Mouse (Mus musculus) CH12.LX (cell line): ENCODE data around the gene Maats1. TPM values are rescaled to one million over a fixed set of nuclear protein-coding genes. Genes with fewer than 3 reads are reported as not detected.

Source experiments
- DNase-seq: peaks from one replicate; pipeline ENCODE4 v3.0.0-alpha.2; 2013; ENCODE audit errors: extremely low read depth
- H3K27ac ChIP-seq: 2 replicates; pipeline ENCODE4 v1.5.1; 2012; ENCODE audit warnings: low read depth, mild to moderate bottlenecking, control low read depth, moderate library complexity; ENCODE audit not compliant: insufficient read depth
- H3K27me3 ChIP-seq: replicated peaks from 2 replicates; pipeline ENCODE3; 2012; ENCODE audit warnings: inconsistent platforms
- H3K36me3 ChIP-seq, 2 experiments: replicated peaks in 1 of 2; 2 replicates each; pipeline versions ENCODE3 to v1.6.1; 2012; ENCODE audit warnings: inconsistent platforms in 1 of 2, low read length in 1 of 2, mild to moderate bottlenecking in 1 of 2, mixed read lengths in 1 of 2, moderate library complexity in 1 of 2; ENCODE audit not compliant: control insufficient read depth in 1 of 2, insufficient read depth in 1 of 2
- H3K4me1 ChIP-seq, 2 experiments: 2 replicates each; pipeline ENCODE4 v1.6.1; 2012; ENCODE audit warnings: inconsistent platforms in 1 of 2, moderate library complexity in 1 of 2; ENCODE audit not compliant: insufficient read depth in 2 of 2, control insufficient read depth in 1 of 2
- H3K4me2 ChIP-seq: 2 replicates; pipeline ENCODE4 v1.6.1; 2012; ENCODE audit warnings: low read depth, mild to moderate bottlenecking, control low read depth; ENCODE audit not compliant: poor library complexity, insufficient read depth, severe bottlenecking
- H3K4me3 ChIP-seq, 3 experiments: fragments of 150-350 bp in 1 of 3; sonication (generic) in 1 of 3; replicated peaks in 1 of 3; 2 replicates each; pipeline versions ENCODE3 to v1.5.1; 2011 to 2012; ENCODE audit warnings: low read depth in 2 of 3, low read length in 2 of 3, mild to moderate bottlenecking in 2 of 3, moderate library complexity in 2 of 3, control low read depth in 1 of 3, improper control_type of control experiment in 1 of 3, inconsistent platforms in 1 of 3, mixed read lengths in 1 of 3; ENCODE audit not compliant: poor library complexity in 1 of 3
- H3K79me2 ChIP-seq: replicated peaks from 2 replicates; pipeline ENCODE4 v1.6.1; 2012; ENCODE audit warnings: mild to moderate bottlenecking, moderate library complexity; ENCODE audit not compliant: control insufficient read depth, poor library complexity, insufficient read depth, severe bottlenecking; ENCODE audit errors: extremely low read depth
- H3K9ac ChIP-seq: 2 replicates; pipeline ENCODE4 v1.6.1; 2012; ENCODE audit warnings: low read depth, mild to moderate bottlenecking, control low read depth, moderate library complexity; ENCODE audit not compliant: insufficient read depth
- H3K9me3 ChIP-seq: replicated peaks from 2 replicates; pipeline ENCODE3; 2012; ENCODE audit warnings: low read length, inconsistent platforms, mixed read lengths
- CHD1 ChIP-seq: IDR thresholded peaks from 2 replicates; pipeline ENCODE4 v1.6.1; 2012; ENCODE audit warnings: low read depth, low read length, improper control_type of control experiment, inconsistent platforms
- CHD2 ChIP-seq: IDR thresholded peaks from 2 replicates; pipeline ENCODE4 v1.6.1; 2011; ENCODE audit warnings: low read length, improper control_type of control experiment
- CTCF ChIP-seq, 2 experiments: IDR thresholded peaks in 1 of 2; conservative IDR thresholded peaks in 1 of 2; 2 replicates each; pipeline ENCODE4 v1.5.1; 2011 to 2012; ENCODE audit warnings: low read depth in 2 of 2, low read length in 2 of 2, improper control_type of control experiment in 1 of 2, inconsistent platforms in 1 of 2, mild to moderate bottlenecking in 1 of 2, moderate library complexity in 1 of 2
- E2F4 ChIP-seq: IDR thresholded peaks from 2 replicates; pipeline ENCODE4 v1.6.1; 2011; ENCODE audit warnings: low read depth, low read length, improper control_type of control experiment; ENCODE audit not compliant: insufficient replicate concordance
- EP300 ChIP-seq: IDR thresholded peaks from 2 replicates; pipeline ENCODE4 v1.6.1; 2011; ENCODE audit warnings: low read length, improper control_type of control experiment
- GABPA ChIP-seq: IDR thresholded peaks from 2 replicates; pipeline ENCODE4 v1.6.1; 2012; ENCODE audit warnings: low read depth, low read length, improper control_type of control experiment, inconsistent platforms; ENCODE audit not compliant: insufficient replicate concordance
- HCFC1 ChIP-seq: IDR thresholded peaks from 2 replicates; pipeline ENCODE4 v1.6.1; 2012; ENCODE audit warnings: low read depth, mild to moderate bottlenecking, inconsistent platforms, low read length, improper control_type of control experiment
- JUN ChIP-seq: IDR thresholded peaks from 2 replicates; pipeline ENCODE4 v1.6.1; 2011; ENCODE audit warnings: low read depth, mild to moderate bottlenecking, low read length, improper control_type of control experiment, moderate library complexity; ENCODE audit not compliant: insufficient read depth
- JUND ChIP-seq: conservative IDR thresholded peaks from 2 replicates; pipeline ENCODE4 v1.6.1; 2011; ENCODE audit warnings: low read depth, low read length, improper control_type of control experiment
- KAT2A ChIP-seq: IDR thresholded peaks from 2 replicates; pipeline ENCODE4 v1.6.1; 2012; ENCODE audit warnings: low read length, improper control_type of control experiment, inconsistent platforms; ENCODE audit not compliant: insufficient replicate concordance
- MAFK ChIP-seq: IDR thresholded peaks from 2 replicates; pipeline ENCODE4 v1.6.1; 2011; ENCODE audit warnings: low read length, improper control_type of control experiment; ENCODE audit not compliant: insufficient replicate concordance
- MAX ChIP-seq: IDR thresholded peaks from 2 replicates; pipeline ENCODE4 v1.6.1; 2011; ENCODE audit warnings: low read length, improper control_type of control experiment
- MEF2A ChIP-seq: IDR thresholded peaks from 2 replicates; pipeline ENCODE4 v1.6.1; 2014; ENCODE audit warnings: low read depth, mild to moderate bottlenecking, inconsistent platforms, low read length, improper control_type of control experiment, borderline replicate concordance
- MXI1 ChIP-seq: IDR thresholded peaks from 2 replicates; pipeline ENCODE4 v1.6.1; 2011; ENCODE audit warnings: mild to moderate bottlenecking, low read depth, low read length, improper control_type of control experiment
- MYC ChIP-seq: IDR thresholded peaks from 2 replicates; pipeline ENCODE4 v1.6.1; 2011; ENCODE audit warnings: low read depth, mild to moderate bottlenecking, improper control_type of control experiment, low read length
- NELFE ChIP-seq: IDR thresholded peaks from 2 replicates; pipeline ENCODE4 v1.6.1; 2011; ENCODE audit warnings: low read depth, low read length, improper control_type of control experiment
- NRF1 ChIP-seq: IDR thresholded peaks from 2 replicates; pipeline ENCODE4 v1.6.1; 2014; ENCODE audit warnings: low read depth, mild to moderate bottlenecking, inconsistent platforms, low read length, improper control_type of control experiment, moderate library complexity
- PAX5 ChIP-seq: IDR thresholded peaks from 2 replicates; pipeline ENCODE4 v1.6.1; 2012; ENCODE audit warnings: low read length, inconsistent platforms, mixed read lengths
- POLR2A ChIP-seq: IDR thresholded peaks from 2 replicates; pipeline ENCODE4 v1.6.1; 2011; ENCODE audit warnings: low read depth, mild to moderate bottlenecking, improper control_type of control experiment, low read length
- POLR2AphosphoS2 ChIP-seq: IDR thresholded peaks from 2 replicates; pipeline ENCODE4 v1.6.1; 2011; ENCODE audit warnings: low read depth, low read length, improper control_type of control experiment
- RAD21 ChIP-seq: IDR thresholded peaks from 2 replicates; pipeline ENCODE4 v1.6.1; 2011; ENCODE audit warnings: low read depth, mild to moderate bottlenecking, low read length, improper control_type of control experiment, moderate library complexity
- SIN3A ChIP-seq: IDR thresholded peaks from 2 replicates; pipeline ENCODE4 v1.6.1; 2012; ENCODE audit warnings: low read length, improper control_type of control experiment, inconsistent platforms
- SMC3 ChIP-seq: IDR thresholded peaks from 2 replicates; pipeline ENCODE4 v1.6.1; 2011; ENCODE audit warnings: low read depth, low read length, improper control_type of control experiment
- TBP ChIP-seq: conservative IDR thresholded peaks from 2 replicates; pipeline ENCODE4 v1.6.1; 2011; ENCODE audit warnings: low read depth, low read length, improper control_type of control experiment
- TCF12 ChIP-seq: IDR thresholded peaks from 2 replicates; pipeline ENCODE4 v1.6.1; 2014; ENCODE audit warnings: low read depth, mild to moderate bottlenecking, inconsistent platforms, low read length, improper control_type of control experiment
- UBTF ChIP-seq: IDR thresholded peaks from 2 replicates; pipeline ENCODE4 v1.6.1; 2012; ENCODE audit warnings: low read depth, mild to moderate bottlenecking, inconsistent platforms, low read length, improper control_type of control experiment, moderate library complexity
- USF1 ChIP-seq: IDR thresholded peaks from 2 replicates; pipeline ENCODE4 v1.6.1; 2014; ENCODE audit warnings: low read depth, mild to moderate bottlenecking, inconsistent platforms, low read length, improper control_type of control experiment
- USF2 ChIP-seq: conservative IDR thresholded peaks from 2 replicates; pipeline ENCODE4 v1.6.1; 2011; ENCODE audit warnings: low read depth, low read length, improper control_type of control experiment
- ZKSCAN1 ChIP-seq: IDR thresholded peaks from 2 replicates; pipeline ENCODE4 v1.6.1; 2012; ENCODE audit warnings: low read depth, inconsistent platforms, low read length, improper control_type of control experiment, borderline replicate concordance
- ZMIZ1 ChIP-seq: IDR thresholded peaks from 2 replicates; pipeline ENCODE4 v1.6.1; 2012; ENCODE audit warnings: low read depth, mild to moderate bottlenecking, inconsistent platforms, low read length, improper control_type of control experiment
- ZNF384 ChIP-seq: IDR thresholded peaks from 2 replicates; pipeline ENCODE4 v1.6.1; 2012; ENCODE audit warnings: low read depth, low read length, improper control_type of control experiment, inconsistent platforms
- dilution Hi-C: fragments of 300-500 bp; cut with MboI; formaldehyde crosslinking; loops from 2 replicates; pipeline ENCODE4 v1.14.3; 2020; ENCODE audit warnings: low sequenced_read_pairs; ENCODE audit not compliant: extremely low pct_unique_long_range_greater_than_20kb, extremely low pct_ligation_motif_present
- in situ Hi-C: fragments of 300-500 bp; cut with MboI; formaldehyde crosslinking; loops from 3 replicates; pipeline ENCODE4 v1.14.3; 2019; ENCODE audit warnings: low sequenced_read_pairs, low pct_ligation_motif_present, low pct_unique_long_range_greater_than_20kb, mixed read lengths
- polyA plus RNA-seq: library from polyadenylated mRNA; unstranded; fragments of >175 nt; gene quantifications from 2 replicates; pipeline ENCODE4 v1.2.1, GENCODE M21; 2012; ENCODE audit warnings: low read depth; ENCODE audit not compliant: insufficient read length
- total RNA-seq, 2 experiments: library from RNA; depleted of rRNA; stranded (reverse); fragments of 300-350 nt in 1 of 2; fragments of >200 nt in 1 of 2; gene quantifications; 2 replicates each; pipeline ENCODE4 v1.2.3; 2012 to 2014

Maats1 gene
- total and polyA plus RNA-seq, 3 experiments: 1.9 to 3.9 (median 2.0) TPM

GRCm38 (mm10) chr16:38379493-38379892 lies 37.5 kb upstream of the Maats1 start:
- peak overlapping the region; percentile 77 for H3K9ac ChIP-seq
- in situ Hi-C loops (no loop called here), dilution Hi-C loops (no loop called here)
- peaks cover 2% of the 10 kb centered on the region for H3K27me3 ChIP-seq
- peak overlapping the region; percentile 98 for H3K27ac ChIP-seq
- peak overlapping the region in 1 of 3 experiments; percentile 25 for H3K4me3 ChIP-seq
- no peaks in the 10 kb centered on the region for H3K9me3 ChIP-seq
- DNase-seq: no peak
- H3K36me3 ChIP-seq: no peaks in the 10 kb centered on the region
- no peaks in the 10 kb centered on the region for H3K79me2 ChIP-seq
- peaks cover 45 to 66% of the 10 kb centered on the region in 2 experiments for H3K4me1 ChIP-seq
- TF ChIP-seq SIN3A (0 out of 2 replicates have a peak, but pooled peaks have one; percentile 0), RAD21 (no peak), MAX (no peak), POLR2A (no peak), TCF12 (no peak), USF2 (no peak), ZKSCAN1 (no peak), ZMIZ1 (no peak), CHD1 (peak; percentile 51; the same call in 1 of the 2 replicates), POLR2AphosphoS2 (no peak)
- H3K4me2 ChIP-seq: peak overlapping the region; percentile 93

GRCm38 (mm10) chr16:38379088-38379487 lies 37.1 kb upstream of the Maats1 start:
- dilution Hi-C loops (no loop called here), in situ Hi-C loops (no loop called here)
- DNase-seq: peak; percentile 88
- H3K36me3 ChIP-seq: no peaks in the 10 kb centered on the region
- H3K9me3 ChIP-seq: no peaks in the 10 kb centered on the region
- H3K27me3 ChIP-seq: peaks cover 2% of the 10 kb centered on the region
- H3K4me2 ChIP-seq: peak overlapping the region; percentile 84
- peak overlapping the region; percentile 77 for H3K9ac ChIP-seq
- H3K79me2 ChIP-seq: no peaks in the 10 kb centered on the region
- peaks cover 47 to 67% of the 10 kb centered on the region in 2 experiments for H3K4me1 ChIP-seq
- peak overlapping the region in 1 of 3 experiments; percentile 24 for H3K4me3 ChIP-seq
- peak overlapping the region; percentile 97 for H3K27ac ChIP-seq
- TF ChIP-seq JUND (peak; percentile 81), SIN3A (peak; percentile 65; the same call in 1 of the 2 replicates), TCF12 (peak; percentile 100), CTCF (conservative IDR thresholded peaks at IDR 0.05 in 1 of 2, IDR thresholded peaks at IDR 0.05 in 1 of 2; ENCODE audit: low read depth in 2 of 2, low read length in 2 of 2) (no peak), CHD1 (no peak), POLR2A (no peak; the same call in 1 of the 2 replicates), MYC (peak; percentile 81), POLR2AphosphoS2 (no peak), TBP (peak; percentile 71; the same call in 1 of the 2 replicates), MAFK (peak; percentile 95), KAT2A (no peak), PAX5 (no peak), EP300 (peak; percentile 98), HCFC1 (no peak), NRF1 (no peak), UBTF (no peak), SMC3 (no peak; the same call in 1 of the 2 replicates), CHD2 (peak; percentile 85), GABPA (no peak), MAX (peak; percentile 38; the same call in 1 of the 2 replicates), MXI1 (no peak; the same call in 1 of the 2 replicates), ZKSCAN1 (no peak), ZNF384 (peak; percentile 91), USF1 (no peak), RAD21 (peak; percentile 21), USF2 (no peak), E2F4 (no peak), MEF2A (peak; percentile 90), JUN (peak; percentile 80), NELFE (no peak)
